Comparison of ENCODE assay signal across 8 mouse cellular contexts in genomic region chr1:151705723-151706396, GRCm38 (mm10). TPM values are rescaled to one million over a fixed set of nuclear protein-coding genes. Genes with fewer than 3 reads are reported as not detected.
DNase-seq lines count a peak whose midpoint lies in the region; ATAC-seq and TF ChIP-seq lines count a peak whose summit lies in the region.

No protein-coding gene starts in this region.

- H3K9ac ChIP-seq in lung, embryonic 14.5 days = no peak overlapping the region

- no peak for TF ChIP-seq POLR2A in thymus, adult 2 months (IDR thresholded peaks at IDR 0.05; ENCODE audit: control insufficient read depth, extremely low read depth, insufficient read depth, low read length, poor library complexity)

- 19% methylated on average over 11 of the region's 11 CpGs for WGBS in lung, embryonic 14.5 days
- WGBS in thymus, adult 2 months = 67% methylated on average over 11 of the region's 11 CpGs

- H3K27ac ChIP-seq in layer of hippocampus, adult 2 months = no peak overlapping the region
- no peak overlapping the region for H3K27ac ChIP-seq in lung, embryonic 14.5 days (ENCODE audit: low read depth)
- H3K27ac ChIP-seq in thymus, adult 2 months (ENCODE audit: control insufficient read depth, insufficient read depth, low read length) = no peak overlapping the region

- H3K4me3 ChIP-seq in layer of hippocampus, adult 2 months = peak overlapping the region; percentile 8; the same call in 1 of the 2 replicates
- H3K4me3 ChIP-seq in lung, embryonic 14.5 days (ENCODE audit: low read depth, low read length) = no peak overlapping the region
- no peak overlapping the region for H3K4me3 ChIP-seq in thymus, adult 2 months (ENCODE audit: control insufficient read depth, insufficient read depth, low read length)

- peak; percentile 100 for TF ChIP-seq CTCF in layer of hippocampus, adult 2 months (conservative IDR thresholded peaks at IDR 0.05)
- TF ChIP-seq CTCF in lung, embryonic 14.5 days (IDR thresholded peaks at IDR 0.05; ENCODE audit: low read depth) = peak; percentile 99
- no peak for TF ChIP-seq CTCF in thymus, adult 2 months (IDR thresholded peaks at IDR 0.05; ENCODE audit: borderline replicate concordance, control insufficient read depth, extremely low read depth, insufficient read depth, low read length, poor library complexity)

- DNase-seq in Muller cell, postnatal 12 days (ENCODE audit: inconsistent ontology term) = peak; percentile 60
- DNase-seq in cerebellum, adult 8-10 months = peak; percentile 82
- DNase-seq in forelimb bud, embryonic 11.5 days (ENCODE audit: low read depth, low spot score) = peak; percentile 91
- DNase-seq in heart, postnatal 4 days = peak; percentile 91
- peak; percentile 77 to 94 for DNase-seq in layer of hippocampus, adult 2 months (ENCODE audit: low spot score in 2 of 2)
- peak; percentile 95 for DNase-seq in lung, embryonic 14.5 days
- peak; percentile 59 for DNase-seq in ovary, postnatal 10 days (ENCODE audit: low spot score)
- DNase-seq in thymus, adult 2 months = peak; percentile 74

- no peaks in the 10 kb centered on the region for H3K27me3 ChIP-seq in lung, embryonic 14.5 days (ENCODE audit: insufficient read depth, low read length)
- H3K27me3 ChIP-seq in thymus, adult 2 months (ENCODE audit: control insufficient read depth, insufficient read depth, low read length) = no peaks in the 10 kb centered on the region

- peaks cover 10% of the 10 kb centered on the region for H3K4me1 ChIP-seq in lung, embryonic 14.5 days (ENCODE audit: insufficient read depth)
- no peaks in the 10 kb centered on the region for H3K4me1 ChIP-seq in thymus, adult 2 months (replicated peaks; ENCODE audit: control insufficient read depth, insufficient read depth, low read length)

- peak; percentile 51 for ATAC-seq in lung, embryonic 14.5 days (ENCODE audit: insufficient read depth)

- H3K36me3 ChIP-seq in lung, embryonic 14.5 days (ENCODE audit: insufficient read depth) = no peaks in the 10 kb centered on the region
- H3K36me3 ChIP-seq in thymus, adult 2 months (ENCODE audit: control insufficient read depth, insufficient read depth, low read length) = no peaks in the 10 kb centered on the region

- H3K4me2 ChIP-seq in lung, embryonic 14.5 days = no peak overlapping the region

- no peaks in the 10 kb centered on the region for H3K9me3 ChIP-seq in lung, embryonic 14.5 days (ENCODE audit: low read depth, low read length)

RNA-seq across cellular contexts. Expression of gene Edem3, which starts 49.3 kb away (rescaled TPM):
- total RNA-seq in heart, postnatal 4 days (2021) = 10 to 100 TPM; 21.8 to 24.2 TPM
- total RNA-seq in layer of hippocampus, adult 2 months (2021) = 10 to 100 TPM; 36.1 to 40.5 TPM
- 23.3 and 24.5 TPM in 2 replicates for polyA plus RNA-seq in lung, embryonic 14.5 days (2014; fragmentation: Nextera tagmentation; extraction: Ambion mirVana)
- polyA plus RNA-seq in thymus, adult 2 months (2012; rRNA removed) = 5.7 and 6.3 TPM in 2 replicates
